Mouse (Mus musculus) forelimb bud, embryonic 11.5 days (tissue): ENCODE data around the gene Gatd1.

ENCODE experiments used
- DNase-seq: peaks from one replicate; pipeline ENCODE4 v3.0.0-alpha.2; 2012; ENCODE audit warnings: low read depth, low spot score

Gene Gatd1

GRCm38 (mm10) chr7:141442199-141442598 lies 28.3 kb upstream of the Gatd1 start:
- no peak for DNase-seq

GRCm38 (mm10) chr7:141441460-141441859 lies 27.5 kb upstream of the Gatd1 start:
- no peak for DNase-seq

- peak; percentile 54 for DNase-seq
Measured at GRCm38 (mm10) chr7:141440613-141441012, 26.7 kb upstream of the Gatd1 start.

- no peak for DNase-seq
Measured at GRCm38 (mm10) chr7:141439811-141440210, 25.9 kb upstream of the Gatd1 start.

GRCm38 (mm10) chr7:141439140-141439679 lies 25.3 kb upstream of the Gatd1 start:
- no peak for DNase-seq

- DNase-seq = no peak
Measured at GRCm38 (mm10) chr7:141438201-141438968, 24.4 kb upstream of the Gatd1 start.

- DNase-seq = peak; percentile 74
Measured at GRCm38 (mm10) chr7:141437178-141438120, 23.5 kb upstream of the Gatd1 start, which contains the start of gene Slc25a22. TSS of gene Slc25a22 (minus strand) at chr7:141437892.

GRCm38 (mm10) chr7:141436523-141436892 lies 22.6 kb upstream of the Gatd1 start:
- no peak for DNase-seq

- no peak for DNase-seq
Measured at GRCm38 (mm10) chr7:141435856-141436522, 22.1 kb upstream of the Gatd1 start.

- DNase-seq = no peak
Measured at GRCm38 (mm10) chr7:141435129-141435855, 21.4 kb upstream of the Gatd1 start.

GRCm38 (mm10) chr7:141434464-141434863 lies 20.5 kb upstream of the Gatd1 start:
- no peak for DNase-seq

- no peak for DNase-seq
Measured at GRCm38 (mm10) chr7:141433517-141434400, 19.8 kb upstream of the Gatd1 start.

- no peak for DNase-seq
Measured at GRCm38 (mm10) chr7:141432741-141433516, 19.0 kb upstream of the Gatd1 start.

GRCm38 (mm10) chr7:141432186-141432611 lies 18.3 kb upstream of the Gatd1 start:
- DNase-seq = no peak

GRCm38 (mm10) chr7:141431434-141432185 lies 17.7 kb upstream of the Gatd1 start:
- no peak for DNase-seq

- DNase-seq = no peak
Measured at GRCm38 (mm10) chr7:141430585-141431240, 16.8 kb upstream of the Gatd1 start.

GRCm38 (mm10) chr7:141429840-141430584 lies 16.1 kb upstream of the Gatd1 start:
- no peak for DNase-seq
